Mouse (Mus musculus) heart, postnatal 0 days (tissue): Measurements from ENCODE around the gene Gm10320. TPM values are rescaled to one million over a fixed set of nuclear protein-coding genes. Genes with fewer than 3 reads are reported as not detected.

Experiments
- ATAC-seq: fragments of 200-750 bp; cut with Nextera tagmentation; 2 replicates; pipeline ENCODE4 v1.8.0; 2017; ENCODE audit warnings: low read depth, moderate number of reproducible peaks, moderate library complexity; ENCODE audit not compliant: insufficient read depth
- DNase-seq: peaks from one replicate; pipeline ENCODE4 v3.0.0-alpha.2; 2016; ENCODE audit warnings: low spot score
- H3K27ac ChIP-seq: fragments of 300-500 bp; sonication (generic); 2 replicates; pipeline ENCODE4 v1.5.1; 2014; ENCODE audit warnings: low read depth, mild to moderate bottlenecking
- H3K27me3 ChIP-seq: fragments of 300-500 bp; sonication (generic); 2 replicates; pipeline ENCODE4 v1.6.1; 2014; ENCODE audit warnings: low read length, mixed read lengths; ENCODE audit not compliant: control insufficient read depth, insufficient read depth
- H3K36me3 ChIP-seq: fragments of 300-500 bp; sonication (generic); replicated peaks from 2 replicates; pipeline ENCODE4 v1.6.1; 2014; ENCODE audit warnings: low read length, mixed read lengths; ENCODE audit not compliant: control insufficient read depth, insufficient read depth
- H3K4me1 ChIP-seq: fragments of 300-500 bp; sonication (generic); 2 replicates; pipeline ENCODE4 v1.6.1; 2014; ENCODE audit warnings: antibody characterized with exemption; ENCODE audit not compliant: control insufficient read depth, insufficient read depth
- H3K4me2 ChIP-seq: fragments of 300-500 bp; sonication (generic); 2 replicates; pipeline ENCODE4 v1.6.1; 2014; ENCODE audit warnings: low read depth, mild to moderate bottlenecking, low read length, moderate library complexity
- H3K4me3 ChIP-seq: fragments of 300-500 bp; sonication (generic); 2 replicates; pipeline ENCODE4 v1.5.1; 2014; ENCODE audit warnings: low read depth, low read length
- H3K9ac ChIP-seq: fragments of 300-500 bp; sonication (generic); replicated peaks from 2 replicates; pipeline ENCODE4 v1.6.1; 2014; ENCODE audit warnings: low read depth, low read length, mixed read lengths
- H3K9me3 ChIP-seq: fragments of 300-500 bp; sonication (generic); replicated peaks from 2 replicates; pipeline ENCODE4 v1.6.1; 2016; ENCODE audit warnings: low read length; ENCODE audit not compliant: control insufficient read depth
- CTCF ChIP-seq: IDR thresholded peaks from 2 replicates; pipeline ENCODE4 v1.5.1; 2016; ENCODE audit warnings: antibody characterized with exemption, control low read depth, low read depth
- EP300 ChIP-seq: IDR thresholded peaks from 2 replicates; pipeline ENCODE4 v1.6.1; 2016; ENCODE audit warnings: antibody characterized with exemption, low read depth
- WGBS: fragments of 180-500 bp; shearing (Covaris S2); extraction: QIAGEN DNeasy Blood & Tissue Kit; methylation state at CpG from one replicate; pipeline ENCODE4 v1.1.7; 2014; 5-methylcytosine and 5-hydroxymethylcytosine counted together
- polyA plus RNA-seq: library from polyadenylated mRNA; unstranded; fragments of >200 nt; fragmentation: Nextera tagmentation; extraction: Ambion mirVana; gene quantifications from 2 replicates; pipeline ENCODE4 v1.2.1, GENCODE M21; 2015
- total RNA-seq: library from RNA; depleted of rRNA; stranded (reverse); fragments of >200 nt; gene quantifications from 2 replicates; pipeline ENCODE4 v1.2.3, GENCODE M21; 2014; ENCODE audit warnings: low replicate concordance

The Gm10320 gene
- total and polyA plus RNA-seq, 2 experiments from 2014 or later = 0.66 TPM; not detected in 1

- no peak overlapping the region for H3K27ac ChIP-seq
- no peak for DNase-seq
- H3K36me3 ChIP-seq = no peaks in the 10 kb centered on the region
- H3K27me3 ChIP-seq = no peaks in the 10 kb centered on the region
- no peak overlapping the region for H3K4me2 ChIP-seq
- TF ChIP-seq EP300 (no peak), CTCF (no peak)
- H3K9ac ChIP-seq = no peak overlapping the region
- 62% methylated on average over 4 of the region's 4 CpGs for WGBS
- H3K4me1 ChIP-seq = no peaks in the 10 kb centered on the region
- ATAC-seq = no peak
- no peak overlapping the region for H3K4me3 ChIP-seq
- 0 out of 2 replicates have a peak, but pooled peaks cover 2% of the 10 kb centered on the region for H3K9me3 ChIP-seq
Observed at GRCm38 (mm10) chr13:98461467-98461866, 30.3 kb downstream of the Gm10320 start.

DNA sequence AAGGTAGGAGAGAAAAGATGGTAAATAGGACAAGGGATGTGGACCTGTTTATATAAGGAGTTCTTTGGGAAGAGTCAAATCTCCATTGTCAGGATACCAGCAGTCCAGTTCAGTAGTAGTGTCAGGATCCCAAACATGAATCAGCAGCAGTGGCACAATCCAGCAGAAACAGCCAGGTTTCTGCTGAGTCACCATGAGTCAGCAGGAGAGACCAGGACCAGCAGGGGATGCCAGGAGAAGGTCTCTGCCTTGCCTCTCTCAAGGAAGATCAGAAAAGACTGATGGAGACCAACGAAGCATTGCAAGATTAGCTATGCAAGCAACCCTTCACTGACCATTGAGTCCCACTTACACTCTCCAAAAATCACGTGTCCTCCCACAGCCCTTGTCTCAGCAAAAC lies 35.4 kb downstream of the Gm10320 start:
- Histone ChIP-seq H3K9ac (no peak overlapping the region), H3K4me1 (no peaks in the 10 kb centered on the region), H3K27ac (no peak overlapping the region), H3K4me3 (no peak overlapping the region), H3K27me3 (no peaks in the 10 kb centered on the region), H3K9me3 (peaks cover 11% of the 10 kb centered on the region; the same call in 1 of the 2 replicates), H3K36me3 (no peaks in the 10 kb centered on the region), H3K4me2 (no peak overlapping the region)
- 64% methylated on average over 2 of the region's 2 CpGs for WGBS
- ATAC-seq (no peak), DNase-seq (no peak)
- TF ChIP-seq EP300 (no peak), CTCF (no peak)

- no peak overlapping the region for H3K9ac ChIP-seq
- no peaks in the 10 kb centered on the region for H3K27me3 ChIP-seq
- ATAC-seq (no peak), DNase-seq (no peak)
- no peak overlapping the region for H3K4me3 ChIP-seq
- no peaks in the 10 kb centered on the region for H3K36me3 ChIP-seq
- H3K9me3 ChIP-seq = peaks cover 13% of the 10 kb centered on the region; the same call in 1 of the 2 replicates
- TF ChIP-seq CTCF = no peak
- no peak for TF ChIP-seq EP300
- H3K4me1 ChIP-seq = no peaks in the 10 kb centered on the region
- no peak overlapping the region for H3K4me2 ChIP-seq
- no peak overlapping the region for H3K27ac ChIP-seq
- WGBS = 85% methylated on average over 10 of the region's 10 CpGs
Observed at GRCm38 (mm10) chr13:98455646-98456045, 36.2 kb downstream of the Gm10320 start.

DNA sequence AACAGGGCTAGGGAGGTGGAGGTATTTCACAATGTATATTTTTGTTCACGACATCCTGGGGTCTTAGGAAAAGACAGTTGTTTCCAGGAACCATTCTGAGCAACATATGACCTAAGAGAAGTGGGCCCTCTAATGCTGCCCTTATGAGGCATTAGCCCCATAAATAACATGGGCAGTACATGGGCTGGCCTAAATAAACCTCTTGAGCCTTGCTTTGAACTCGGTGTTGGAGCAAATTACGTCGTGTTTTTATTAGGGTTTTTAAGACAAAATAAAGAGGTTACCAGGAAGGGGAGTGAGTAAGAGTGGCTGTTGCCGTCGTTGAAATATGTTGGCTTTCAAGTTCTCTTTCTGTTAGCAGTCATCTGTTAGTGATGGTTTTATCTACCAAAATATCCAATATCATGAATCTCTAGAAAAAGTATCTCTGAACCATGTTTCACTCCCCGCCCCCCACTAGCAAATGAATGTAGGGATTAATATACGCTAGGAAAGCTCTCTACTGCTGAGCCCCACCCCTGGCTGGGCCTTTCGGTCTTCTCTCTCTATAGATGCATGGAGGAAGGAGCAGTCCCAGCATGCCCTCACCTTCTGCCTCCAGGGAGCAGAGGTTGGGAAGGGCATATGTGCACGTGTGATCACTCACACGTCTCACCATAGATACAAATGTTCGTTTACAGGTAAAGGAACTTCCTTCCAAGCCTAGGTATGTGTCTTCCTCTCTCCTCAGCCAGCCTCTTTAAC lies 37.4 kb downstream of the Gm10320 start:
- Histone ChIP-seq H3K27ac (no peak overlapping the region), H3K4me3 (no peak overlapping the region), H3K4me2 (no peak overlapping the region), H3K36me3 (no peaks in the 10 kb centered on the region), H3K4me1 (no peaks in the 10 kb centered on the region), H3K9me3 (peaks cover 13% of the 10 kb centered on the region; the same call in 1 of the 2 replicates), H3K9ac (no peak overlapping the region), H3K27me3 (no peaks in the 10 kb centered on the region)
- TF ChIP-seq EP300 (no peak), CTCF (no peak)
- WGBS = 79% methylated on average over 12 of the region's 12 CpGs
- DNase-seq (no peak), ATAC-seq (no peak)

- Histone ChIP-seq H3K9ac (no peak overlapping the region), H3K36me3 (no peaks in the 10 kb centered on the region), H3K27me3 (no peaks in the 10 kb centered on the region), H3K4me3 (no peak overlapping the region), H3K9me3 (peaks cover 10% of the 10 kb centered on the region; the same call in 1 of the 2 replicates), H3K4me2 (no peak overlapping the region), H3K27ac (no peak overlapping the region), H3K4me1 (no peaks in the 10 kb centered on the region)
- TF ChIP-seq CTCF = no peak
- TF ChIP-seq EP300 = no peak
- DNase-seq (no peak), ATAC-seq (no peak)
- 68% methylated on average over 4 of the region's 4 CpGs for WGBS
Observed at GRCm38 (mm10) chr13:98453146-98453545, 38.7 kb downstream of the Gm10320 start.

DNA sequence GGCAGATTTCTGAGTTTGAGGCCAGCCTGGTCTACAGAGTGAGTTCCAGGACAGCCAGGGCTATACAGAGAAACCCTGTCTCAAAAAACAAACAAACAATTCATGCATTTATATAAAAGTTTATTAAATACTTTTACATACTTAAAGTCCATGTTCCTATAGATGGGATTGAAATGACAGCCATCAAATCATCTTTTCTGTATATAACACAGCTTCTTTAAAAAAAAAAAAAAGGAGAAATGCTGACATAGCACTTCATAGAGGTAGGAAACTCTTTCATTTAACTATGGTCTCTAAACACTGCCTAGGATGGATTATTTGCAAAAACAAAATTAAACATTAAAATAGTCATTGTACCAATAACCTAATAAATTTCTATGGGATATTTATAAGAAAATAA lies 43.1 kb downstream of the Gm10320 start:
- no peak for ATAC-seq

More for the DNA sequence above, 43.1 kb downstream of the Gm10320 start:
- no peaks in the 10 kb centered on the region for H3K4me1 ChIP-seq
- H3K36me3 ChIP-seq = no peaks in the 10 kb centered on the region
- no peak overlapping the region for H3K9ac ChIP-seq
- H3K27me3 ChIP-seq = no peaks in the 10 kb centered on the region
- no peak for DNase-seq
- H3K4me3 ChIP-seq = no peak overlapping the region
- H3K27ac ChIP-seq = no peak overlapping the region
- peaks cover 10% of the 10 kb centered on the region; the same call in 1 of the 2 replicates for H3K9me3 ChIP-seq
- no peak overlapping the region for H3K4me2 ChIP-seq
- TF ChIP-seq CTCF (no peak), EP300 (no peak)
